8 mouse cellular contexts compared by ENCODE assay signal in the genomic region with DNA sequence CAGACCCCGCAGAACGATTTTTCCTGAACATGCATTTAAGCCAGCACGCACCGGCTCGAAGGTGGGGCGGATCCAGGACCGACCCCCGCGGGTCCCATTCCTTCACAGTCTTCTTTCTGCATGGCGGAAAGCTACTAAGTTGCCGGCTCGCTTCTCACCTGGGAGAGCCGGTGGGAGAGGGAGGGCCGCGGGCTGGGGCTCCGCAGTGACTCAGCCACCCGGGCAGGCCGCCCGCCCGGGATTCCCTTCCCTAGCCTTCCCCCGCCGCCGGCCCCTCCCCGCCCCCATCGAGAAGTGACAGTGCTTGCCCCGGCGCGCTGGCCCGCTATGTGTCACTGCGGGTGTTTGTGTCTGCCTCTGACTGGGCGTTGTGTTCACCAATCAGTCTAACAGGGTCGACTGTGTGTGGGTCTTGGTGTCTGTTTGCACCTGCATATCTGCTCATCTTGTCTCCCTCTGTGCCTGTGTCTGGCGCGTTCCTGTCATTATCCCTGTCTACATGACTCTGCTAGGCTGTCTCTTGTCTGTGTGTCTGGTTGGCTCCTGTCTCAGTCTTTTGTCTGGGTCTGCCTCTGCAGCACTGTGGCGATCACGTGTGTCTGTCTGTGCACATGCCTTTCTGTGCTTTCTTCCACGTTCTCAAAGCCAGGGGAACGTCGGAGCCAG. TPM values are rescaled to one million over a fixed set of nuclear protein-coding genes. Genes with fewer than 3 reads are reported as not detected.
DNase-seq lines count a peak whose midpoint lies in the region; ATAC-seq lines count a peak whose summit lies in the region.

No protein-coding gene starts in this region.

- H3K27me3 ChIP-seq in intestine, embryonic 16.5 days (replicated peaks; ENCODE audit: control insufficient read depth, insufficient read depth, low read length) = no peaks in the 10 kb centered on the region
- peaks cover 8% of the 10 kb centered on the region for H3K27me3 ChIP-seq in liver, embryonic 13.5 days

- peak overlapping the region; percentile 81 for H3K4me3 ChIP-seq in intestine, embryonic 16.5 days (ENCODE audit: low read length)
- H3K4me3 ChIP-seq in liver, embryonic 13.5 days (replicated peaks) = peak overlapping the region; percentile 79

- DNase-seq in ovary, postnatal 36 days (ENCODE audit: low spot score) = peak; percentile 71
- DNase-seq in ovary, postnatal 10 days (ENCODE audit: low spot score) = no peak
- peak; percentile 65 for DNase-seq in cerebellum, adult 9-10 months
- peak; percentile 88 for DNase-seq in gastrocnemius, postnatal 25 days
- peak; percentile 70 for DNase-seq in liver, embryonic 13.5 days
- DNase-seq in neural tube, embryonic 10.5 days (ENCODE audit: extremely low spot score, low spot score) = peak; percentile 67
- peak; percentile 62 to 72 for DNase-seq in thymus, postnatal 36 days

- peak overlapping the region; percentile 87 for H3K4me2 ChIP-seq in intestine, embryonic 16.5 days (ENCODE audit: low read depth, low read length)
- peak overlapping the region; percentile 100 for H3K4me2 ChIP-seq in liver, embryonic 13.5 days

- H3K27ac ChIP-seq in intestine, embryonic 16.5 days (ENCODE audit: low read length) = peak overlapping the region; percentile 99
- peak overlapping the region; percentile 93 for H3K27ac ChIP-seq in liver, embryonic 13.5 days

- H3K36me3 ChIP-seq in intestine, embryonic 16.5 days (ENCODE audit: control insufficient read depth, insufficient read depth, low read length) = peaks cover 9% of the 10 kb centered on the region; the same call in 1 of the 2 replicates
- peaks cover 19% of the 10 kb centered on the region for H3K36me3 ChIP-seq in liver, embryonic 13.5 days

- H3K9ac ChIP-seq in intestine, embryonic 16.5 days (ENCODE audit: low read depth, low read length) = peak overlapping the region; percentile 89
- H3K9ac ChIP-seq in liver, embryonic 13.5 days = peak overlapping the region; percentile 86

- peaks cover 56% of the 10 kb centered on the region for H3K4me1 ChIP-seq in intestine, embryonic 16.5 days (ENCODE audit: control insufficient read depth, insufficient read depth, low read length)
- H3K4me1 ChIP-seq in liver, embryonic 13.5 days (replicated peaks) = peaks cover 88% of the 10 kb centered on the region

- ATAC-seq in intestine, embryonic 16.5 days = peak; percentile 12
- ATAC-seq in liver, embryonic 13.5 days (ENCODE audit: low read depth) = peak; percentile 29

- H3K9me3 ChIP-seq in intestine, embryonic 16.5 days (ENCODE audit: control insufficient read depth, low read length) = no peaks in the 10 kb centered on the region
- no peaks in the 10 kb centered on the region for H3K9me3 ChIP-seq in liver, embryonic 13.5 days (replicated peaks)

- WGBS in intestine, embryonic 16.5 days = under 1% methylated on average over 39 of the region's 39 CpGs
- 2% methylated on average over 39 of the region's 39 CpGs for WGBS in liver, embryonic 13.5 days (ENCODE audit: insufficient replicate concordance)

RNA-seq across cellular contexts. Expression of a gene that starts 1.8 kb away (rescaled TPM):
- total RNA-seq in gastrocnemius, postnatal 25 days (2021) = 10 to 100 TPM; 23.9 to 27.7 TPM
- 17.6 and 18.8 TPM in 2 replicates for polyA plus RNA-seq in intestine, embryonic 16.5 days (2015; fragmentation: Nextera tagmentation; extraction: Ambion mirVana)
- 4.8 and 5.1 TPM in 2 replicates for polyA plus RNA-seq in liver, embryonic 13.5 days (2015; fragmentation: Nextera tagmentation; extraction: Ambion mirVana)

RNA-seq across cellular contexts. Expression of a gene that starts 13.6 kb away (rescaled TPM):
- total RNA-seq in gastrocnemius, postnatal 25 days (2021) = 1 to 10 TPM; 6.1 to 7.0 TPM
- polyA plus RNA-seq in intestine, embryonic 16.5 days (2015; fragmentation: Nextera tagmentation; extraction: Ambion mirVana) = 30.8 and 31.0 TPM in 2 replicates
- 8.9 and 9.5 TPM in 2 replicates for polyA plus RNA-seq in liver, embryonic 13.5 days (2015; fragmentation: Nextera tagmentation; extraction: Ambion mirVana)

RNA-seq across cellular contexts. Expression of a gene that starts 16.2 kb away (rescaled TPM):
- total RNA-seq in gastrocnemius, postnatal 25 days (2021) = 10 to 100 TPM; 26.5 to 26.9 TPM
- 22.6 and 24.0 TPM in 2 replicates for polyA plus RNA-seq in intestine, embryonic 16.5 days (2015; fragmentation: Nextera tagmentation; extraction: Ambion mirVana)
- 10.3 and 13.0 TPM in 2 replicates for polyA plus RNA-seq in liver, embryonic 13.5 days (2015; fragmentation: Nextera tagmentation; extraction: Ambion mirVana)

RNA-seq across cellular contexts. Expression of a gene that starts 16.4 kb away (rescaled TPM):
- total RNA-seq in gastrocnemius, postnatal 25 days (2021) = 10 to 100 TPM; 60.4 to 65.0 TPM
- 168 and 170 TPM in 2 replicates for polyA plus RNA-seq in intestine, embryonic 16.5 days (2015; fragmentation: Nextera tagmentation; extraction: Ambion mirVana)
- polyA plus RNA-seq in liver, embryonic 13.5 days (2015; fragmentation: Nextera tagmentation; extraction: Ambion mirVana) = 102 and 105 TPM in 2 replicates

RNA-seq across cellular contexts. Expression of a gene that starts 42.5 kb away (rescaled TPM):
- total RNA-seq in gastrocnemius, postnatal 25 days (2021) = 10 to 100 TPM; 12.0 to 13.9 TPM
- polyA plus RNA-seq in intestine, embryonic 16.5 days (2015; fragmentation: Nextera tagmentation; extraction: Ambion mirVana) = 33.4 and 35.5 TPM in 2 replicates
- polyA plus RNA-seq in liver, embryonic 13.5 days (2015; fragmentation: Nextera tagmentation; extraction: Ambion mirVana) = 2.6 and 4.4 TPM in 2 replicates
